Mouse (Mus musculus) midbrain, embryonic 14.5 days (tissue): ENCODE data around the gene Nomo1. TPM values are rescaled to one million over a fixed set of nuclear protein-coding genes. Genes with fewer than 3 reads are reported as not detected.
A peak's percentile ranks its signal among the peaks of the same experiment; 100 is the strongest.

Experiments
- ATAC-seq: fragments of 200-750 bp; cut with Nextera tagmentation; 2 replicates; pipeline ENCODE4 v1.8.0; 2017; ENCODE audit warnings: moderate number of reproducible peaks, moderate library complexity; ENCODE audit not compliant: low FRiP score, low TSS enrichment
- DNase-seq: peaks from one replicate; pipeline ENCODE4 v3.0.0-alpha.2; 2015
- H3K27ac ChIP-seq: fragments of 300-500 bp; sonication (generic); replicated peaks from 2 replicates; pipeline ENCODE4 v1.5.1; 2014; ENCODE audit warnings: mild to moderate bottlenecking, low read depth, low read length, moderate library complexity
- H3K27me3 ChIP-seq: fragments of 300-500 bp; sonication (generic); 2 replicates; pipeline ENCODE4 v1.6.1; 2014; ENCODE audit warnings: low read length, control low read depth, mixed read lengths; ENCODE audit not compliant: control insufficient read depth, insufficient read depth
- H3K36me3 ChIP-seq: fragments of 300-500 bp; sonication (generic); 2 replicates; pipeline ENCODE4 v1.6.1; 2014; ENCODE audit warnings: low read length, control low read depth; ENCODE audit not compliant: control insufficient read depth, insufficient read depth
- H3K4me1 ChIP-seq: fragments of 300-500 bp; sonication (generic); 2 replicates; pipeline ENCODE4 v1.6.1; 2014; ENCODE audit warnings: mild to moderate bottlenecking, antibody characterized with exemption, low read length, control low read depth; ENCODE audit not compliant: control insufficient read depth, insufficient read depth
- H3K4me2 ChIP-seq: fragments of 300-500 bp; sonication (generic); 2 replicates; pipeline ENCODE4 v1.6.1; 2014; ENCODE audit warnings: mild to moderate bottlenecking, low read length, moderate library complexity
- H3K4me3 ChIP-seq: fragments of 300-500 bp; sonication (generic); replicated peaks from 2 replicates; pipeline ENCODE4 v1.5.1; 2014; ENCODE audit warnings: low read depth, low read length
- H3K9ac ChIP-seq: fragments of 300-500 bp; sonication (generic); replicated peaks from 2 replicates; pipeline ENCODE4 v1.6.1; 2014; ENCODE audit warnings: mild to moderate bottlenecking, low read length, moderate library complexity
- H3K9me3 ChIP-seq: fragments of 300-500 bp; sonication (generic); 2 replicates; pipeline ENCODE4 v1.6.1; 2016; ENCODE audit warnings: low read length, control low read depth, mixed read lengths; ENCODE audit not compliant: control insufficient read depth
- WGBS: fragments of 180-500 bp; shearing (Covaris S2); extraction: QIAGEN DNeasy Blood & Tissue Kit; methylation state at CpG from one replicate; pipeline ENCODE4 v1.1.7; 2014; 5-methylcytosine and 5-hydroxymethylcytosine counted together
- polyA plus RNA-seq: library from polyadenylated mRNA; unstranded; fragments of >200 nt; fragmentation: Nextera tagmentation; extraction: Ambion mirVana; gene quantifications from 2 replicates; pipeline ENCODE4 v1.2.1, GENCODE M21; 2014

The Nomo1 gene
- polyA plus RNA-seq, 1 experiment from 2014 or later: 28.6 TPM

DNA sequence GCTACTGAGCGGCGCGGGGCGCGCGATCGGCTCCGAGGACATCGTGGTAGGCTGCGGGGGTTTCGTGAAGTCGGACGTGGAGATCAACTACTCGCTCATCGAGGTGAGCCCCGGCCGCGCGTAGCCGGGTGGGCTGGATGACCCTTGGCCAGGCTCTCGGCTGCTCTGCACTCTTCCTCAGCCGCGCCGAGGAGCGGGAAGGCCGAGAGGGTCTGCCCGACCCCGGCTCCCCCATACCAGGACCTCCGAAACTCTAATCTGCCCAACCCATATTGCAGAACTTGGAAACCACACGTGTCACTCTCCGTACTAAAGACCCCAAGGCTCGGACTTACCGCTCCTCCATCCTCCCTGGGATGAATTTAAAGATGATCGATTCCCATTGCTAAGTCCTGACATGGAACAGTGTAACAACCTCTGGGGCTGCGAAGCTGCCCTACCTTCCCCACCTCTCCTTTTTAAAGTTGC is 406 bp downstream of the Nomo1 start:
- Histone ChIP-seq H3K27ac (0 out of 2 replicates have a peak overlapping the region, but pooled peaks have one; percentile 32), H3K9me3 (no peaks in the 10 kb centered on the region), H3K27me3 (no peaks in the 10 kb centered on the region), H3K4me3 (peak overlapping the region; percentile 89), H3K9ac (peak overlapping the region; percentile 75), H3K4me2 (peak overlapping the region; percentile 76), H3K36me3 (peaks cover 16% of the 10 kb centered on the region), H3K4me1 (peaks cover 9% of the 10 kb centered on the region)
- WGBS: under 1% methylated on average over 35 of the region's 35 CpGs
- DNase-seq (no peak), ATAC-seq (no peak; the same call in 1 of the 2 replicates)

DNA sequence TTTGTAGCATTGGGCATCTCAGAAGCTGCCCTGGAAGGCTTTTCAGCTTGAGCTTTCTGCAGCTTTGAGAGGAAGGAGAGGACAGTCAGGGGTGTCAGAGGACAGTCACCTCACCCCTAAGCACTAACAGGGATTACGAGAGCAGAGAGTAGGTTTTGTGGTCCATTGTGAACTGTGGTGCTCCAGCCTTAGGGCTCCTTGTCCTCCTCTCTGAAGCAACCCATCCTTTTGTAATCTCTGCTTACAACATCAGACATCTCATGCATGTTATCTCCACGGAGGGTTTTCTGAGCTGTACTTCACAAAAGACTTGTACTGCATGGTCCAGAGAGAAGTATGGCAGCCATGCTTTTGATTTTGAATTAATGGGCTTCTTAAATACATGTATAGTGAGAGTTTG is 1.5 kb downstream of the Nomo1 start:
- Histone ChIP-seq H3K4me1 (peaks cover 9% of the 10 kb centered on the region), H3K27ac (no peak overlapping the region), H3K4me2 (peak overlapping the region; percentile 76), H3K9ac (peak overlapping the region; percentile 75; the same call in 1 of the 2 replicates), H3K36me3 (peaks cover 25% of the 10 kb centered on the region), H3K9me3 (no peaks in the 10 kb centered on the region), H3K4me3 (peak overlapping the region; percentile 89; the same call in 1 of the 2 replicates), H3K27me3 (no peaks in the 10 kb centered on the region)
- ATAC-seq: no peak
- DNase-seq: no peak
- 73% methylated on average over 2 of the region's 2 CpGs for WGBS

DNA sequence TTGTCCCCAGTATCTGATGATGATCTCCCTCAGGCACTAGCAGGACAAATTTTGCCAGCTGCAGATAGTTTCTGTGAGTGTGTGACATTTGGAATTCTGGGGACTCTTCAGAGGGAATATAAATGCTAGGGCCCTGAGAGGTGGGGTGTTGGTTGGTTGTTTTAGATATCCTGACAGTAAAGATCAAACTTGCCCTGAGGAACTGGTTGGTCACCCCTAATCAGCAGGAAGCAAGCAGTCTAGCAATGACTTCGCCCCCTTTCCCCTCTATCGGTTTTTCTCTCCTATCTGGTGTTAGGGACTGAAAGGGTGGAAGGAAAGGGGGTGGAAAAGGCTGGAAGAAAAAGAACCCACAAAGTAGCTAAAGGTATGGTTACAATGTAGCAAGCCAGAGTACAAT is 2.0 kb downstream of the Nomo1 start:
- H3K27ac ChIP-seq: no peak overlapping the region
- no peak overlapping the region for H3K4me3 ChIP-seq
- no peaks in the 10 kb centered on the region for H3K9me3 ChIP-seq
- DNase-seq (no peak), ATAC-seq (no peak)
- 85% methylated on average over 2 of the region's 2 CpGs for WGBS
- H3K36me3 ChIP-seq: peaks cover 30% of the 10 kb centered on the region
- H3K4me1 ChIP-seq: peaks cover 9% of the 10 kb centered on the region
- no peaks in the 10 kb centered on the region for H3K27me3 ChIP-seq
- H3K4me2 ChIP-seq: no peak overlapping the region
- H3K9ac ChIP-seq: no peak overlapping the region

DNA sequence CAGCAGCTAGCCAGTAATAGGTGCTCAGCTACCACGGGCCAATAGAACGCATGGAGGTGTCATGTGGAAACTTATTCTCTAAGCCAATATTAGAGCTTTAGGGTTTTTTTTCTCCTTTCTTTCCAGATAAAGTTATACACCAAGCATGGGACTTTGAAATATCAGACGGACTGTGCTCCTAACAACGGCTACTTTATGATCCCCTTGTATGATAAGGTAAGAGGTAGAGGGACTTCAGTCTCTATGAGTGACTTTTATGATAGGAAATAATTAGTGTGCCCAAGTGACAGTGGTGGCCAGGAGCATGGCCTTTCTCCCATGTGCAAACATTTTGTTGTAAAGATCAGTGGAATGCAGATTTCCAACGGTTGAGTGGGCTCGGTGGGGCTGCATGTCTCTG is 3.9 kb downstream of the Nomo1 start:
- WGBS: 93% methylated on average over 6 of the region's 6 CpGs
- Histone ChIP-seq H3K9me3 (no peaks in the 10 kb centered on the region), H3K36me3 (peaks cover 50% of the 10 kb centered on the region), H3K27me3 (no peaks in the 10 kb centered on the region), H3K4me3 (no peak overlapping the region), H3K4me2 (no peak overlapping the region), H3K27ac (no peak overlapping the region), H3K9ac (no peak overlapping the region), H3K4me1 (peaks cover 9% of the 10 kb centered on the region)
- ATAC-seq: no peak
- DNase-seq: no peak

GRCm38 (mm10) chr7:46039873-46040272 is 6.4 kb downstream of the Nomo1 start:
- Histone ChIP-seq H3K4me2 (no peak overlapping the region), H3K9me3 (no peaks in the 10 kb centered on the region), H3K36me3 (peaks cover 73% of the 10 kb centered on the region), H3K27ac (no peak overlapping the region), H3K27me3 (no peaks in the 10 kb centered on the region), H3K9ac (no peak overlapping the region), H3K4me1 (peaks cover 2% of the 10 kb centered on the region), H3K4me3 (no peak overlapping the region)
- ATAC-seq (no peak), DNase-seq (no peak)
- 78% methylated on average over 2 of the region's 2 CpGs for WGBS

DNA sequence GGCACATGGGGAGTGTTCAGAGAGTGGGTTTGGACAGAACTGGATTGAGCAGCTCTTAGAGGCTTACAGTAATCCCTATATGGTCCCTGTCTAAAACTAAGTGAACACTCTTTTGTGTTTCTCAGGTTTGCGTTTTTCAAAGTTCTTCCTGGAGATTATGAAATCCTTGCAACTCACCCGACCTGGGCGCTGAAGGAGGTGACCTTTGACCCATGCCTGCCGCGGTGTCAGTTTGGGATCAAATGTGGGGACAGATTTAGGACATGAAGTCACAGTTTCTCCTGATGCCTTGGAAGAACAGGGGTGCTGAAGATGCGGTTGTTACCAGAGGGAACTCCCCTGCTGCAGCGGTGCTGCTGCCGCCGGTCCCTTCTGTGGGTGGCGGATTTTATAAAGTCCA is 10.6 kb downstream of the Nomo1 start:
- Histone ChIP-seq H3K27me3 (no peaks in the 10 kb centered on the region), H3K36me3 (peaks cover 83% of the 10 kb centered on the region), H3K27ac (no peak overlapping the region), H3K4me2 (no peak overlapping the region), H3K4me1 (no peaks in the 10 kb centered on the region), H3K4me3 (no peak overlapping the region), H3K9me3 (no peaks in the 10 kb centered on the region), H3K9ac (no peak overlapping the region)
- DNase-seq: no peak
- ATAC-seq: no peak
- 88% methylated on average over 10 of the region's 10 CpGs for WGBS

DNA sequence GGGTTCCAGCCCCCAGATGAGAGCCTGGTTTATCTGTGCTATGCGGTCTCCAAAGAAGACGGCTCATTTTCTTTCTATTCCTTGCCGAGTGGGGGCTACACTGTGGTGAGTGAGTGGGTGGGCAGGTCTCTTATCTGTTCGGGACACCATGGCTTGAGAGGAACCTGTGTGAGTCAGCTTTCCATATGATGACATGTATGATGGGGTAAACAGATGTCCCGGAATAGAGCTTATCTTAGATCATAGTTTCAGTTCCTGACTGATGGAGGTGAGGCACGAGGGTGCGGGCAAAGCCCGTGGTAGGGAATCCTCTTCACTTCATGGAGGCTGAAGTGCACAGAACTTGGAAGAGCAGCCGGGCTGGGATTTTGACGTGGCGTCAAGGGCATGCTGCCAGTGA is 12.4 kb downstream of the Nomo1 start:
- Histone ChIP-seq H3K4me1 (no peaks in the 10 kb centered on the region), H3K4me3 (no peak overlapping the region), H3K27ac (no peak overlapping the region), H3K27me3 (no peaks in the 10 kb centered on the region), H3K9me3 (no peaks in the 10 kb centered on the region), H3K4me2 (no peak overlapping the region), H3K9ac (no peak overlapping the region), H3K36me3 (peaks cover 75% of the 10 kb centered on the region)
- DNase-seq (no peak), ATAC-seq (no peak)
- WGBS: 94% methylated on average over 11 of the region's 11 CpGs

- WGBS: 95% methylated on average over 13 of the region's 13 CpGs
These were observed 14.5 kb downstream of the Nomo1 start for GRCm38 (mm10) chr7:46047873-46048562.

GRCm38 (mm10) chr7:46049981-46050380 is 16.5 kb downstream of the Nomo1 start:
- WGBS: 53% methylated on average over 7 of the region's 7 CpGs
- no peak for DNase-seq
- H3K4me2 ChIP-seq: no peak overlapping the region
- no peaks in the 10 kb centered on the region for H3K4me1 ChIP-seq
- H3K9me3 ChIP-seq: no peaks in the 10 kb centered on the region
- H3K27ac ChIP-seq: no peak overlapping the region
- no peak for ATAC-seq
- no peaks in the 10 kb centered on the region for H3K27me3 ChIP-seq
- H3K4me3 ChIP-seq: no peak overlapping the region
- H3K36me3 ChIP-seq: peaks cover 71% of the 10 kb centered on the region
- no peak overlapping the region for H3K9ac ChIP-seq

More at GRCm38 (mm10) chr7:46047873-46048562, 14.5 kb downstream of the Nomo1 start:
- Histone ChIP-seq H3K4me2 (no peak overlapping the region), H3K9ac (no peak overlapping the region), H3K36me3 (peaks cover 69% of the 10 kb centered on the region), H3K27ac (no peak overlapping the region), H3K4me1 (no peaks in the 10 kb centered on the region), H3K27me3 (no peaks in the 10 kb centered on the region), H3K4me3 (no peak overlapping the region), H3K9me3 (no peaks in the 10 kb centered on the region)
- ATAC-seq (no peak), DNase-seq (no peak)
